Mouse (Mus musculus) heart, adult 2 months (tissue): ENCODE measurements around the gene Tmem236. TPM values are rescaled to one million over a fixed set of nuclear protein-coding genes. Genes with fewer than 3 reads are reported as not detected.
"Not testable (repeated sequence)": the region's sequence is repeated elsewhere in the genome, so short reads cannot be mapped to it uniquely, and the experiment has no call there.

Experiments
- DNase-seq, 2 experiments: peaks; one replicate each; pipeline ENCODE4 v3.0.0; 2021
- H3K27ac ChIP-seq: fragments of 200-600 bp; 2 replicates; pipeline ENCODE4 v1.8.1; 2022
- H3K27me3 ChIP-seq: fragments of 200-500 bp; 2 replicates; pipeline ENCODE4 v1.6.1; 2012; ENCODE audit warnings: mild to moderate bottlenecking, low read length, inconsistent platforms, mixed read lengths; ENCODE audit not compliant: control insufficient read depth, insufficient read depth
- H3K36me3 ChIP-seq: fragments of 200-500 bp; 2 replicates; pipeline ENCODE4 v1.6.1; 2012; ENCODE audit warnings: low read length, inconsistent platforms; ENCODE audit not compliant: control insufficient read depth, insufficient read depth
- H3K4me1 ChIP-seq: fragments of 200-500 bp; 2 replicates; pipeline ENCODE4 v1.6.1; 2011; ENCODE audit warnings: low read length; ENCODE audit not compliant: control insufficient read depth, insufficient read depth
- H3K4me3 ChIP-seq: fragments of 200-600 bp; 2 replicates; pipeline ENCODE4 v1.8.1; 2022
- H3K79me2 ChIP-seq: fragments of 200-500 bp; replicated peaks from 2 replicates; pipeline ENCODE4 v1.6.1; 2012; ENCODE audit warnings: mild to moderate bottlenecking, inconsistent platforms, low read length, moderate library complexity, mixed read lengths; ENCODE audit not compliant: control insufficient read depth, insufficient read depth
- H3K9ac ChIP-seq: fragments of 200-500 bp; 2 replicates; pipeline ENCODE4 v1.6.1; 2012; ENCODE audit warnings: low read depth, mild to moderate bottlenecking, control low read depth, inconsistent platforms, low read length, mixed read lengths
- CTCF ChIP-seq: fragments of 200-600 bp; IDR thresholded peaks from 2 replicates; pipeline ENCODE4 v1.8.1; 2022; ENCODE audit warnings: antibody characterized with exemption, mild to moderate bottlenecking, moderate library complexity
- EP300 ChIP-seq: fragments of 200-500 bp; IDR thresholded peaks from 2 replicates; pipeline ENCODE4 v1.6.1; 2011; ENCODE audit warnings: low read depth, low read length, control low read depth; ENCODE audit not compliant: insufficient read depth
- POLR2A ChIP-seq: fragments of 200-500 bp; IDR thresholded peaks from 2 replicates; pipeline ENCODE4 v1.6.1; 2011; ENCODE audit warnings: mild to moderate bottlenecking, low read depth, low read length, control low read depth; ENCODE audit not compliant: insufficient read depth
- WGBS: fragments of 180-500 bp; shearing (Covaris S2); methylation state at CpG from one replicate; pipeline ENCODE4 v1.1.7; 2018; 5-methylcytosine and 5-hydroxymethylcytosine counted together
- intact Hi-C: fragments of 180-260 bp; cut with DNase I; formaldehyde crosslinking; loops from one replicate; pipeline ENCODE4 v1.15.1; 2025
- polyA plus RNA-seq: library from polyadenylated mRNA; depleted of rRNA; stranded (reverse); fragments of >200 nt; gene quantifications from 2 replicates; pipeline ENCODE4 v1.2.3, GENCODE M21; 2012
- total RNA-seq, 2 experiments: library from RNA; stranded (reverse); gene quantifications; 2 replicates each; pipeline ENCODE4 v1.2.3; 2021

Gene Tmem236
- total and polyA plus RNA-seq, 3 experiments = 0.08 TPM; not detected in 2

GRCm38 (mm10) chr2:14176460-14177193 lies 2.3 kb downstream of the Tmem236 start:
- no peaks in the 10 kb centered on the region for H3K79me2 ChIP-seq
- H3K4me1 ChIP-seq = no peaks in the 10 kb centered on the region
- WGBS = 65% methylated on average over 2 of the region's 2 CpGs
- H3K4me3 ChIP-seq = no peak overlapping the region
- no peak for DNase-seq
- intact Hi-C loops = no loop called here
- no peak overlapping the region for H3K9ac ChIP-seq
- H3K27me3 ChIP-seq = no peaks in the 10 kb centered on the region
- no peaks in the 10 kb centered on the region for H3K36me3 ChIP-seq
- TF ChIP-seq CTCF = no peak
- no peak for TF ChIP-seq POLR2A
- TF ChIP-seq EP300 = no peak
- H3K27ac ChIP-seq = no peak overlapping the region

GRCm38 (mm10) chr2:14184375-14184774 lies 10.1 kb downstream of the Tmem236 start:
- intact Hi-C loops = no loop called here
- Histone ChIP-seq H3K9ac (no peak overlapping the region), H3K27me3 (no peaks in the 10 kb centered on the region), H3K4me3 (no peak overlapping the region), H3K27ac (no peak overlapping the region), H3K79me2 (no peaks in the 10 kb centered on the region), H3K4me1 (no peaks in the 10 kb centered on the region), H3K36me3 (no peaks in the 10 kb centered on the region)
- TF ChIP-seq CTCF = no peak
- no peak for TF ChIP-seq EP300
- TF ChIP-seq POLR2A = no peak
- no peak for DNase-seq

GRCm38 (mm10) chr2:14190684-14191083 lies 16.4 kb downstream of the Tmem236 start:
- H3K4me1 ChIP-seq = no peaks in the 10 kb centered on the region; the same call in 1 of the 2 replicates
- no peak for DNase-seq
- H3K27ac ChIP-seq = no peak overlapping the region
- H3K27me3 ChIP-seq = no peaks in the 10 kb centered on the region
- TF ChIP-seq POLR2A (no peak), CTCF (no peak), EP300 (no peak)
- no peaks in the 10 kb centered on the region for H3K79me2 ChIP-seq
- no peaks in the 10 kb centered on the region for H3K36me3 ChIP-seq
- no peak overlapping the region for H3K9ac ChIP-seq
- intact Hi-C loops = no loop called here
- 38% methylated on average over 4 of the region's 4 CpGs for WGBS
- no peak overlapping the region for H3K4me3 ChIP-seq

GRCm38 (mm10) chr2:14191601-14192000 lies 17.3 kb downstream of the Tmem236 start:
- WGBS = 90% methylated on average over 4 of the region's 4 CpGs
- no peak overlapping the region for H3K9ac ChIP-seq
- TF ChIP-seq POLR2A (no peak), EP300 (no peak), CTCF (no peak)
- intact Hi-C loops = no loop called here
- H3K4me1 ChIP-seq = no peaks in the 10 kb centered on the region; the same call in 1 of the 2 replicates
- H3K27me3 ChIP-seq = no peaks in the 10 kb centered on the region
- DNase-seq = no peak
- no peaks in the 10 kb centered on the region for H3K79me2 ChIP-seq
- no peak overlapping the region for H3K4me3 ChIP-seq
- no peaks in the 10 kb centered on the region for H3K36me3 ChIP-seq
- no peak overlapping the region for H3K27ac ChIP-seq

GRCm38 (mm10) chr2:14192046-14192445 lies 17.7 kb downstream of the Tmem236 start:
- no peaks in the 10 kb centered on the region for H3K27me3 ChIP-seq
- DNase-seq = peak in 1 of 2 experiments; percentile 15
- H3K79me2 ChIP-seq = no peaks in the 10 kb centered on the region

GRCm38 (mm10) chr2:14198325-14198903 lies 24.1 kb downstream of the Tmem236 start:
- H3K27ac ChIP-seq, H3K36me3 ChIP-seq, H3K4me1 ChIP-seq, intact Hi-C loops, H3K79me2 ChIP-seq, H3K9ac ChIP-seq, H3K27me3 ChIP-seq, DNase-seq, H3K4me3 ChIP-seq: not testable (repeated sequence)
- 62% methylated on average over 1 of the region's 2 CpGs for WGBS

More at GRCm38 (mm10) chr2:14192046-14192445, 17.7 kb downstream of the Tmem236 start:
- no peak overlapping the region for H3K27ac ChIP-seq
- no peaks in the 10 kb centered on the region for H3K36me3 ChIP-seq
- no peak overlapping the region for H3K9ac ChIP-seq
- no peaks in the 10 kb centered on the region; the same call in 1 of the 2 replicates for H3K4me1 ChIP-seq
- no peak overlapping the region for H3K4me3 ChIP-seq
- 84% methylated on average over 6 of the region's 6 CpGs for whole genome bisulfite sequencing
- TF ChIP-seq POLR2A (no peak), EP300 (no peak), CTCF (no peak)
- intact Hi-C loops = no loop called here
